Mouse (Mus musculus): ENCODE measurements around the gene Nppb.

- TF ChIP-seq CTCF (IDR thresholded peaks at IDR 0.05; ENCODE audit: low read depth), result no peak
- no peak for TF ChIP-seq EP300 (IDR thresholded peaks at IDR 0.05; ENCODE audit: low read depth)
Measured at GRCm38 (mm10) chr4:148035440-148035839, 49.9 kb downstream of the Nppb start.

Measured in heart, postnatal 0 days (tissue).